8 mouse cellular contexts compared by ENCODE assay signal in genomic region chr3:33824135-33824946, GRCm38 (mm10). TPM values are rescaled to one million over a fixed set of nuclear protein-coding genes. Genes with fewer than 3 reads are reported as not detected.
DNase-seq lines count a peak whose midpoint lies in the region; ATAC-seq and TF ChIP-seq lines count a peak whose summit lies in the region.

No protein-coding gene starts in this region.

- H3K9ac ChIP-seq in limb, embryonic 14.5 days (ENCODE audit: low read depth, low read length, severe bottlenecking), result no peak overlapping the region
- H3K9ac ChIP-seq in neural tube, embryonic 15.5 days (replicated peaks), result no peak overlapping the region

- H3K9me3 ChIP-seq in limb, embryonic 14.5 days (ENCODE audit: control insufficient read depth, low read length), result no peaks in the 10 kb centered on the region
- H3K9me3 ChIP-seq in neural tube, embryonic 15.5 days (replicated peaks), result no peaks in the 10 kb centered on the region

- H3K4me1 ChIP-seq in testis, adult 2 months (ENCODE audit: control insufficient read depth, insufficient read depth, low read length), result no peaks in the 10 kb centered on the region
- H3K4me1 ChIP-seq in limb, embryonic 14.5 days (ENCODE audit: control insufficient read depth, insufficient read depth, low read length), result no peaks in the 10 kb centered on the region
- no peaks in the 10 kb centered on the region for H3K4me1 ChIP-seq in neural tube, embryonic 15.5 days

- ATAC-seq in frontal cortex, adult (ENCODE audit: low TSS enrichment), result peak; percentile 96
- peak; percentile 98 for ATAC-seq in granulocyte monocyte progenitor cell, adult 5-6 weeks (replicated peaks; ENCODE audit: poor library complexity, severe bottlenecking)
- peak; percentile 60; the same call in 1 of the 2 replicates for ATAC-seq in limb, embryonic 14.5 days (ENCODE audit: low FRiP score, low read depth)
- peak; percentile 63; the same call in 1 of the 2 replicates for ATAC-seq in neural tube, embryonic 15.5 days (ENCODE audit: low FRiP score)

- H3K4me2 ChIP-seq in limb, embryonic 14.5 days (replicated peaks; ENCODE audit: low read depth, low read length, severe bottlenecking), result no peak overlapping the region
- no peak overlapping the region for H3K4me2 ChIP-seq in neural tube, embryonic 15.5 days

- TF ChIP-seq CTCF in testis, adult 2 months (IDR thresholded peaks at IDR 0.05; ENCODE audit: control insufficient read depth, insufficient read depth, insufficient replicate concordance, low read depth, low read length), result peak; percentile 76; the same call in 1 of the 2 replicates

- 44% methylated on average over 9 of the region's 9 CpGs for WGBS in limb, embryonic 14.5 days
- 46% methylated on average over 9 of the region's 9 CpGs for WGBS in neural tube, embryonic 15.5 days

- H3K27ac ChIP-seq in testis, adult 2 months (ENCODE audit: control insufficient read depth, insufficient read depth, low read depth, low read length), result peak overlapping the region; percentile 26; the same call in 1 of the 2 replicates
- H3K27ac ChIP-seq in limb, embryonic 14.5 days (replicated peaks; ENCODE audit: low read depth, low read length), result no peak overlapping the region
- no peak overlapping the region for H3K27ac ChIP-seq in neural tube, embryonic 15.5 days (replicated peaks)

- no peak for TF ChIP-seq POLR2A in testis, adult 2 months (IDR thresholded peaks at IDR 0.05; ENCODE audit: control insufficient read depth, low read depth, low read length)
- no peak for TF ChIP-seq POLR2A in limb, embryonic 14.5 days (IDR thresholded peaks at IDR 0.05; ENCODE audit: borderline replicate concordance, extremely low read depth, insufficient read depth, insufficient read length)

- no peaks in the 10 kb centered on the region for H3K27me3 ChIP-seq in testis, adult 2 months (ENCODE audit: control insufficient read depth, insufficient read depth, low read length)
- no peaks in the 10 kb centered on the region for H3K27me3 ChIP-seq in limb, embryonic 14.5 days (ENCODE audit: control insufficient read depth, insufficient read depth, low read length)
- H3K27me3 ChIP-seq in neural tube, embryonic 15.5 days (replicated peaks), result no peaks in the 10 kb centered on the region

- no peak for DNase-seq in frontal cortex, postnatal 10 days (ENCODE audit: low spot score in 2 of 2)
- no peak for DNase-seq in testis, postnatal 14 days (ENCODE audit: low spot score)
- DNase-seq in cerebellum, adult 9-10 months, result peak; percentile 66
- DNase-seq in limb, embryonic 14.5 days (ENCODE audit: low spot score), result peak; percentile 74

- H3K4me3 ChIP-seq in testis, adult 2 months (ENCODE audit: control insufficient read depth, low read depth, low read length), result no peak overlapping the region; the same call in 1 of the 2 replicates
- no peak overlapping the region for H3K4me3 ChIP-seq in limb, embryonic 14.5 days (replicated peaks; ENCODE audit: low read length)
- no peak overlapping the region for H3K4me3 ChIP-seq in neural tube, embryonic 15.5 days (replicated peaks)

- H3K36me3 ChIP-seq in testis, adult 2 months (ENCODE audit: control insufficient read depth, insufficient read depth, low read length), result no peaks in the 10 kb centered on the region
- no peaks in the 10 kb centered on the region for H3K36me3 ChIP-seq in limb, embryonic 14.5 days (ENCODE audit: control insufficient read depth, insufficient read depth, low read length)
- no peaks in the 10 kb centered on the region for H3K36me3 ChIP-seq in neural tube, embryonic 15.5 days

RNA-seq across cellular contexts. Expression of gene Ccdc39, which starts 19.8 kb away (rescaled TPM):
- 200 and 260 TPM in 2 replicates for polyA plus RNA-seq in testis, adult 2 months (2012; rRNA removed)
- not detected in 2 replicates for total RNA-seq in granulocyte monocyte progenitor cell, adult 5-6 weeks (2014; fragmentation: Nextera tagmentation)
- 0.09 TPM in 1 of 2 replicates, not detected in the other for total RNA-seq in granulocyte monocyte progenitor cell, adult 5-6 weeks (2017)
- polyA plus RNA-seq in limb, embryonic 14.5 days (2012; rRNA removed), result 10.3 and 10.7 TPM in 2 replicates
- 3.2 and 4.1 TPM in 2 replicates for polyA plus RNA-seq in limb, embryonic 14.5 days (2014; fragmentation: Nextera tagmentation; extraction: Ambion mirVana)
- 13.1 and 13.3 TPM in 2 replicates for polyA plus RNA-seq in neural tube, embryonic 15.5 days (2015; fragmentation: Nextera tagmentation; extraction: Ambion mirVana)

RNA-seq across cellular contexts. Expression of gene Ttc14, which starts 24.7 kb away (rescaled TPM):
- polyA plus RNA-seq in testis, adult 2 months (2012; rRNA removed), result 7.5 and 11.3 TPM in 2 replicates
- total RNA-seq in granulocyte monocyte progenitor cell, adult 5-6 weeks (2014; fragmentation: Nextera tagmentation), result 20.5 and 39.4 TPM in 2 replicates
- 59.6 and 63.2 TPM in 2 replicates for total RNA-seq in granulocyte monocyte progenitor cell, adult 5-6 weeks (2017)
- 35.2 and 43.6 TPM in 2 replicates for polyA plus RNA-seq in limb, embryonic 14.5 days (2012; rRNA removed)
- 71.4 and 75.9 TPM in 2 replicates for polyA plus RNA-seq in limb, embryonic 14.5 days (2014; fragmentation: Nextera tagmentation; extraction: Ambion mirVana)
- polyA plus RNA-seq in neural tube, embryonic 15.5 days (2015; fragmentation: Nextera tagmentation; extraction: Ambion mirVana), result 67.3 and 71.4 TPM in 2 replicates

Comparison
In these comparisons a context has a peak if more than half of its experiments do, and no peak if none do; other contexts are left out.
1. DNase-seq: peak in cerebellum, adult 9-10 months (single experiment) and limb, embryonic 14.5 days (single experiment); none in frontal cortex, postnatal 10 days (0 of 2) and testis, postnatal 14 days (single experiment).
2. RNA of gene Ccdc39, which starts 19.8 kb away (polyA plus RNA-seq): 200 to 260 TPM in testis, adult 2 months; 13.1 to 13.3 TPM in neural tube, embryonic 15.5 days and 3.2 to 10.7 TPM in limb, embryonic 14.5 days; every median in the first group is over 10 times any median in the second.
3. Peak in every context shown above with its lines, with median percentiles within 50 percentile points of each other: ATAC-seq.